Comparison of ENCODE assay signal across 13 mouse cellular contexts in genomic region chr19:48097942-48098596, GRCm38 (mm10).
DNase-seq lines count a peak whose midpoint lies in the region; ATAC-seq and TF ChIP-seq lines count a peak whose summit lies in the region.
"Had no signal": no experiment of that assay in that cellular context is flagged by ENCODE, and none has a peak within 500 bp of the region (broad histone marks: within the 10 kb centered on the region; RNA-seq: fewer than 3 reads in every experiment).

No protein-coding gene starts in this region.

- DNase-seq in hindbrain, postnatal 0 days (ENCODE audit: low spot score): peak; percentile 46
- DNase-seq in hindbrain, embryonic 14.5 days (ENCODE audit: low spot score): no peak
- peak; percentile 61 for DNase-seq in forebrain, postnatal 0 days
- peak; percentile 22 to 33 for DNase-seq in layer of hippocampus, postnatal 14 days (ENCODE audit: low spot score in 2 of 2)
- peak; percentile 76 to 84 for DNase-seq in right cerebral cortex, adult 2 months (ENCODE audit: low spot score in 2 of 2)
- no peak for DNase-seq in lung, postnatal 36 days
- no peak for DNase-seq in kidney, postnatal 14 days
- DNase-seq: cerebellum, adult 11-12 months; heart, postnatal 36 days; kidney, adult 9 months had no signal

- no peaks in the 10 kb centered on the region for H3K9me3 ChIP-seq in hindbrain, postnatal 0 days (ENCODE audit: low read length)
- H3K9me3 ChIP-seq in hindbrain, embryonic 14.5 days (ENCODE audit: control insufficient read depth, low read length): no peaks in the 10 kb centered on the region
- H3K9me3 ChIP-seq in forebrain, postnatal 0 days (ENCODE audit: low read length): no peaks in the 10 kb centered on the region
- H3K9me3 ChIP-seq: embryonic facial prominence, embryonic 15.5 days had no signal

- H3K4me3 ChIP-seq in hindbrain, postnatal 0 days (ENCODE audit: low read length): no peak overlapping the region
- H3K4me3 ChIP-seq in hindbrain, embryonic 14.5 days (replicated peaks; ENCODE audit: low read length): no peak overlapping the region
- H3K4me3 ChIP-seq in forebrain, postnatal 0 days (ENCODE audit: low read depth, low read length): no peak overlapping the region
- H3K4me3 ChIP-seq: embryonic facial prominence, embryonic 15.5 days had no signal

- ATAC-seq in hindbrain, postnatal 0 days: peak; percentile 40
- ATAC-seq in hindbrain, embryonic 14.5 days (ENCODE audit: low FRiP score): no peak
- ATAC-seq in forebrain, postnatal 0 days: peak; percentile 75
- ATAC-seq in megakaryocyte, adult 5-6 weeks (ENCODE audit: poor library complexity, severe bottlenecking): no peak

- 32% methylated on average over 5 of the region's 5 CpGs for WGBS in hindbrain, postnatal 0 days
- WGBS in hindbrain, embryonic 14.5 days: 49% methylated on average over 5 of the region's 5 CpGs
- 26% methylated on average over 5 of the region's 5 CpGs for WGBS in forebrain, postnatal 0 days

- H3K27me3 ChIP-seq in hindbrain, postnatal 0 days (ENCODE audit: insufficient read depth, low read length): no peaks in the 10 kb centered on the region
- no peaks in the 10 kb centered on the region for H3K27me3 ChIP-seq in hindbrain, embryonic 14.5 days (ENCODE audit: control insufficient read depth, insufficient read depth, low read length)
- H3K27me3 ChIP-seq in forebrain, postnatal 0 days (ENCODE audit: insufficient read depth, low read length): no peaks in the 10 kb centered on the region
- H3K27me3 ChIP-seq: embryonic facial prominence, embryonic 15.5 days had no signal

- H3K9ac ChIP-seq in hindbrain, postnatal 0 days (replicated peaks; ENCODE audit: low read length): no peak overlapping the region
- H3K9ac ChIP-seq in hindbrain, embryonic 14.5 days: no peak overlapping the region
- H3K9ac ChIP-seq in forebrain, postnatal 0 days: no peak overlapping the region
- H3K9ac ChIP-seq: embryonic facial prominence, embryonic 15.5 days had no signal

- peak overlapping the region; percentile 32; the same call in 1 of the 2 replicates for H3K27ac ChIP-seq in hindbrain, postnatal 0 days
- H3K27ac ChIP-seq in hindbrain, embryonic 14.5 days: no peak overlapping the region; the same call in 1 of the 2 replicates
- peak overlapping the region; percentile 47; the same call in 1 of the 2 replicates for H3K27ac ChIP-seq in forebrain, postnatal 0 days (ENCODE audit: low read depth, low read length)
- H3K27ac ChIP-seq: embryonic facial prominence, embryonic 15.5 days; macrophage had no signal

- H3K4me1 ChIP-seq in hindbrain, postnatal 0 days (ENCODE audit: insufficient read depth, low read length): 0 out of 2 replicates have a peak, but pooled peaks cover 7% of the 10 kb centered on the region
- 0 out of 2 replicates have a peak, but pooled peaks cover 4% of the 10 kb centered on the region for H3K4me1 ChIP-seq in hindbrain, embryonic 14.5 days (replicated peaks; ENCODE audit: control insufficient read depth, insufficient read depth, low read length)
- no peaks in the 10 kb centered on the region for H3K4me1 ChIP-seq in forebrain, postnatal 0 days (ENCODE audit: insufficient read depth)
- H3K4me1 ChIP-seq: embryonic facial prominence, embryonic 15.5 days had no signal

- no peaks in the 10 kb centered on the region for H3K36me3 ChIP-seq in hindbrain, postnatal 0 days (ENCODE audit: insufficient read depth, low read length)
- H3K36me3 ChIP-seq in hindbrain, embryonic 14.5 days (replicated peaks; ENCODE audit: control insufficient read depth, insufficient read depth): no peaks in the 10 kb centered on the region
- H3K36me3 ChIP-seq in forebrain, postnatal 0 days (ENCODE audit: insufficient read depth): no peaks in the 10 kb centered on the region
- H3K36me3 ChIP-seq: embryonic facial prominence, embryonic 15.5 days had no signal

- TF ChIP-seq CTCF in hindbrain, postnatal 0 days (IDR thresholded peaks at IDR 0.05; ENCODE audit: low read depth): no peak
- TF ChIP-seq CTCF in forebrain, postnatal 0 days (IDR thresholded peaks at IDR 0.05; ENCODE audit: low read depth): no peak

- no peak overlapping the region for H3K4me2 ChIP-seq in hindbrain, postnatal 0 days (ENCODE audit: low read depth, low read length)
- H3K4me2 ChIP-seq in hindbrain, embryonic 14.5 days (replicated peaks): no peak overlapping the region
- no peak overlapping the region for H3K4me2 ChIP-seq in forebrain, postnatal 0 days (ENCODE audit: low read depth)
- H3K4me2 ChIP-seq: embryonic facial prominence, embryonic 15.5 days had no signal

Comparison
In these comparisons a context has a peak if more than half of its experiments do, and no peak if none do; other contexts are left out.
1. ATAC-seq: peak in hindbrain, postnatal 0 days (single experiment) and forebrain, postnatal 0 days (single experiment); none in hindbrain, embryonic 14.5 days (single experiment) and megakaryocyte, adult 5-6 weeks (single experiment).
2. DNase-seq: peak in hindbrain, postnatal 0 days (single experiment), forebrain, postnatal 0 days (single experiment), layer of hippocampus, postnatal 14 days (2 of 2) and right cerebral cortex, adult 2 months (2 of 2); none in hindbrain, embryonic 14.5 days (single experiment), lung, postnatal 36 days (single experiment) and kidney, postnatal 14 days (single experiment).